Mouse (Mus musculus): ENCODE results near the gene Dmrt2. TPM values are rescaled to one million over a fixed set of nuclear protein-coding genes. Genes with fewer than 3 reads are reported as not detected.
A peak's percentile ranks its signal among the peaks of the same experiment; 100 is the strongest.

The Dmrt2 gene
- total RNA-seq (2015) (not detected in 2 replicates), total RNA-seq (2017) (not detected in 2 replicates)

DNA sequence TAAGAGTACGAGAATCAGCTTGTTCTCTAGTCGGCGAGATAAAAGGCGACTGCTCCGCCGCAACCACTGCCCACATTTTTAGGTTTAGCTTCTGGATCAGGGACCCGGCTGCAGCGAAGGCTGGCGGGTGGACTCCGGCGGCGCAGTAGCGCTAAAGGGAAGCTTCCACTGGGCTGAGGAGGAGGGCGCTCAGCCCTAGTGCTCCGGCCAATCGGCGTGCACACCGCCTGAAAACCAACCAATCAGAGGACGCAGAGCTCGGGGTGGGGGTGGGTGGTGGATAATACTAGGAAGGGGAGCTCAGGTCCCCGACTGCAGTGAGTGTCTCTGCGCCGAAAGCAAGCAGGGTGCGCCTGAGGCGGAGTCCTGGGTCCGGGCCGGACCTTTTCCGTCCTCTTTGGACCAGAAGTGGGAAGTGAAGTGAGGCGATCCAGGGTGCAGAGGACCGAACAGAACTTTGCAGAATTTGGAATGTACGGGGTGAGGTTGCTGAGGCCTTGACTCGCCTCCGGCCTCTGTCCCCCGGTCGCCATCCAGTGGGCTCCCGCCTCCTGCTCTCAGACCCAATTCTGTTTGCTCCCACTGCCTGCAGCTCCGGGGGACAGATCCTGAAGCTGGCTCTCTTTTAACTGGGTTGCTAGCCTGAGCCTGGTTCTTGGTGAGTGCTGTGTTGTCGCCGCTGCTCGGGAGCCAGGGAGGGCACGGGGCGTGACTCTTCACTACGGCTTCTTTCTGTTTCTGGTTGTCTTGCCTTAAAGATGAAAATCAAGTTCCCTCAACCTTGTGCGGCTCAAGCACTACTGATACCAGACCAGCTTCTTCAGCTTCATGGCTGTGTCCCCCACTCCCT lies at the start of gene Dmrt2:
TSS of gene Dmrt2 (plus strand) at position 311 of the 850 bp plus-strand sequence.
- peak; percentile 91 for ATAC-seq (replicated peaks; ENCODE audit: poor library complexity)

DNA sequence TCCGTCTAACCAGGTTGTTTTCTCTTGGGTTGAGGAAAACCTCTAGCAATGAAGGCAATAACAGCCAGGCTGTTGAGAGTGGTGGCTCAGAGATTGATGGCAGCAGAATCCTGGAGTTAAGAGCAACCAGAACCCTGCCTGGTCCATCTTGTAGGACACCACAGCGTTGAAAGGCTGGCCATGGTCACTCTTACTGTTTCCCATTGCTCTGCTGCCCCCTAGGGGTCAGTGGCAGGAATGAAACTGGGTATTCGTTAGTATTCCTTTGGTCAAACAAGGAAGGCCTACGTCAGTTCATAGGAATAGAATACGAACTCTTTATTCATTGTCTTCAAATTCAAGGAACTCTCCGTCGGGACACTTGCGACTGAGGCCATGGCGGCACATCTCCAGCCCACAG lies 43.7 kb upstream of the Dmrt2 start:
- peak; percentile 82 for ATAC-seq (replicated peaks; ENCODE audit: poor library complexity)

DNA sequence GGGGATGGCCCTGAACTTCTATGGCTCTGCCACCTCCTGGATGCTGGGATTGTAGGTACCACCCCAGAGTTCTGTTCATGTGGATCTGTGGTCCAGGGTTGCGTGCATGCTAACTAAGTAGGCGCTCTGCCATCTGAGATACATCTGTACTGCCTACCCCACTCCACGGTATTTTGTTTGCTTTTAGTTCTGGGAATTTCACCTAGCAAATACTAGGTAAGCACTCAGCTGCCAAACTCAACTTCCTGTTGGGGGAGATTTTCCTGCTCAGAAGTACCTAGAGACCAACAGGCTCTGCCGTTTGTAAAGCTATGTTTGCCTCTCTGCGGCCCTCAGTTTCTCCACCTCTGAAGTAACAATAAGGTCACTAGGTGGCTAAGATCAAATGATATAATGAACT lies 37.1 kb upstream of the Dmrt2 start:
- no peak for ATAC-seq (replicated peaks; ENCODE audit: poor library complexity)

DNA sequence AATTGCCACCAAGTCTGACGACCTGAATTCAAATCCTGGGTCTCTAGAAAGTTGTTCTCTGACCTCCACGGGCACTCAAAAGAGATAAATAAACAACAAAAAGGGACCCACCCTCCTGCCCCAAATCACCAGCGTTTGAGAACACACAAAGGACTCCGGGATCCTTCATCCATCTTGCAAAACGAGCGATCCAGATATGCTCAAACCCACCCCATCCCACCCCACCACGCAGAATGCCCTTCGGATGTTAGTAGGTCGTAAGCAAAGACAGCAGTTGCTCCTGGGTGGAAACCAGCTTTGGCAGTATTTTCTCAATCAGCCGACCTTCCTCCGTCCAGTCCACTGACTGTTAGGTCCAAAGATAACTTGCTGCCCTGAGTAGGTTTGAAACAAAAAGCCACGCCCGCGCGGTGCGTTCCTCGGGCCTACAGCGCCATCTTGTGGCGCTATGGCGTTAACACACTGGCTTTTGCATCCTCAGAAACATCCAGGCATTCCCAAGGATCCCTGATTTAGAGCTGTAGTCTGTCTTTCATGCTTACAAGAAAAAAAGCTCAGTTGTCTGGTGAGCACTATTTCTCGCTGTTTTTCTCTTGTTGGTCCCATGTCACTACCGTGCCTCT lies 36.5 kb upstream of the Dmrt2 start:
- peak; percentile 75 for ATAC-seq (replicated peaks; ENCODE audit: poor library complexity)

DNA sequence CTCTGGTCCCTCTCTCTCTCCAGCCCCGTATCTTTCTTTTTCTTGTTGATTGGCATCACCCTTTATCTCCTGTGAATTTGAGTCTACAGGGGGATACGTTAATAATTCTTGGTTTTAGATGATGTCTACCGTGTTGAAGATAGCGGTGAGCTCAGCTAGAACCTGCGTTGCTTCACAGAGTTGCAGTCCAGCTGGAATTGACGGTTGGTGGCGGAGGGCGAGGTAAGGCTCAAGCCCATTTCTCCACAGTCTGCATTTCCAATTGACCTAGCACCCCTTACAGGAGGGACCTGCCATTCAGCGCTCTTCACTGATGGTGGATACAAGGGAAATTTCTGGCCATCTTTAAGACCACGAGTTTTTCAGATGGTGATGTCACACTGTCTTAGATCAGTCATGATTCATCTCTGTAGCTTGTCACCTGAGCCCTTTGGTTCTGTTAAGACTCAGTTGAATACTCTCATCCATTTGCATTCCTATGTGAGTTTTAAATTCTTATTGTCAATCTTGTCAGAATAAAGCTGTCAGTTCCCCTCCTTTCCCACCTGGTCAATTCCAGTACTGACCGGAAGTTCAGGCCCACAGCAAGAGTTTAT lies 33.3 kb upstream of the Dmrt2 start:
- no peak for ATAC-seq (replicated peaks; ENCODE audit: poor library complexity)

DNA sequence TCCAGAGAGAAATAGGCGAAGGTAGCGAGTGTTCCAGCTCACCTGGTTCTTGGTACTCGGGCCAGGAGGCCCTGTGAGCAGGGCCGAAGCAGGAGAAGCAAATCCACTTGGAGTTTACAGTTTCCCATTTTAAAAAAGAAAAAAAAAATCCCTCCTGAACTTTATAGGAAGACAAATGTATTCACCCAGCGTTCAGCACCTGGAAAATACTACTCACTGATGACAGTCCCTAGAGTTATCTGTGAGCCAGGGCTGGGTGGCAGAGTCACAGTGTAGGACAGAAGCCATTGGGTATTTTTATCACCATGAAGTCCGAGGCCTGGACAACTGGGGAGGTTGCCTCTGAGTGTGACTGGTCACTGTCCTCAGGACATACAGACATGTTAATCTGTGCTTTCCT lies 30.4 kb upstream of the Dmrt2 start:
- no peak for ATAC-seq (replicated peaks; ENCODE audit: poor library complexity)

DNA sequence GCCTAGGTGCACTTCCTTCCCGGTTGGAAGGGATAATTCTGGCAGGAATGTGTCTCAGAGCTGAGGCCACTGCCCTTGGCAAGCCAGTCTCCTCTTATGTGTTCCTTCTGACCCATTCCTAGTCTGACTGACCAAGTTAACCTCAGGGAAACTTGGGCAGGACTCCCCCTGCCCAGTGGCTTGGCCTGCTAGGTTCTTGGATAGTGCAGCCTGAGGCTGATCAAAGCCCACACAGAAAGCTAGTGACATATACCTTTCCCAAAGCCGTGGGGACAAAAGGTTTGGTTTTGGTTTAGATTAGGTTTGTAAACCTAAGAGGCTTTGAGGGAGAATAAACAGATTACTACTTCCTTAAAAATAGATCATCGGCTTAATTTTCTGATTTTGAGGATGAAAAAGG lies 25.1 kb upstream of the Dmrt2 start:
- no peak for ATAC-seq (replicated peaks; ENCODE audit: poor library complexity)

DNA sequence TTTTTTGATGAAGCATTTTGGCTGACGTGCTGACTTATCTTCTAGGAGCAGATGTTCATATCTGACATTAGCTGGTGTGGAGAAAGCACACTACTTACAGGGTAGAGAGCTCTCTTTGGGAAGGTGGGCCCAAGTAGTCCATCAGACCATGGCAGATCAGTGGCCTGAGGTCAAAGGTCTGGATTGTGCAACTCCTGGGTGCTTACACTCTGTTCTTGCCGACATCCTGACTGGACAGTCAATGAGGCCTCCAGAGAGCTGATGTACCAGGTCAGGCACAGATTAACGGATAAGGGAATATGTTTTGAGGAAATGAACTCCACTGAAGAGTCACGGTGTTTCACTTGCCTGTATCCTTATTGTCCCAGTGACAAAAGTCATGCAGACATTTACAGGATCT lies 23.5 kb upstream of the Dmrt2 start:
- ATAC-seq (replicated peaks; ENCODE audit: poor library complexity) = no peak

DNA sequence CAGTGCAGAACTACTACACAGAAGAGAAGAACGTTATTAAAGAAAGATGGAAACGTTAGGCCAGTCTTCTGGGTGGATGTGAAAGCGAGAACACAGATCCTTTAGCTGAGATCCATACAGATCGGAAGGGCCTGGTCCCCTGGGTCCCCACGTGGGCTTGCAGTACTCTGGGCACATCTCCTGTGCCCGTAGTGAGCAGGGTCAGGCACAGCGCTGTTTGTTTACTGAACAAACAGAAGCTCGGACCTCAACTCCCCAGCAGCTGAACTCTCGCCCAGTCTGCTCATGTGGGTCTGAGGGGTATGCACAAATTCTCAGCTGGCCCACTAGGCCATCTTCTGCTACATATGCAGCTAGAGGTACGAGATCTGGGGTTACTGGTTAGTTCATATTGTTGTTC lies 21.7 kb upstream of the Dmrt2 start:
- no peak for ATAC-seq (replicated peaks; ENCODE audit: poor library complexity)

DNA sequence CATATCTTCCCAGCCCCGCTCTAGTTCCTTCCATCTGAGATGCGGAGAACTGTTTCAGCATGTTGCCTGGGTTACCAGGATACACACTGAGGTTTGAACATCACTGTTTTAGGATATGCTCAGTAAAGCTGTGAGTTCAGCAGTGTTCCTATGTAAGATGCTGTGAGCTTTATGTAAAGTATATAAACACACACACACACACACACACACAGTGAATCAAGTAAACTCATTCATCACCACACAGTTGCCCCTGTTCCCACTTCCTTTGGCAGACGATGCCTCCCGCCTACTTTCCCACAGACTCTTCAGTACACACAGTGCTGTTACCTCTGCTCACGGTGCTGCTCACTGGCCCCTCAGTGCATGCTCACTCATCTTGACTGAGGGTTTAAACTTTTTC lies 19.7 kb upstream of the Dmrt2 start:
- ATAC-seq (replicated peaks; ENCODE audit: poor library complexity) = no peak

DNA sequence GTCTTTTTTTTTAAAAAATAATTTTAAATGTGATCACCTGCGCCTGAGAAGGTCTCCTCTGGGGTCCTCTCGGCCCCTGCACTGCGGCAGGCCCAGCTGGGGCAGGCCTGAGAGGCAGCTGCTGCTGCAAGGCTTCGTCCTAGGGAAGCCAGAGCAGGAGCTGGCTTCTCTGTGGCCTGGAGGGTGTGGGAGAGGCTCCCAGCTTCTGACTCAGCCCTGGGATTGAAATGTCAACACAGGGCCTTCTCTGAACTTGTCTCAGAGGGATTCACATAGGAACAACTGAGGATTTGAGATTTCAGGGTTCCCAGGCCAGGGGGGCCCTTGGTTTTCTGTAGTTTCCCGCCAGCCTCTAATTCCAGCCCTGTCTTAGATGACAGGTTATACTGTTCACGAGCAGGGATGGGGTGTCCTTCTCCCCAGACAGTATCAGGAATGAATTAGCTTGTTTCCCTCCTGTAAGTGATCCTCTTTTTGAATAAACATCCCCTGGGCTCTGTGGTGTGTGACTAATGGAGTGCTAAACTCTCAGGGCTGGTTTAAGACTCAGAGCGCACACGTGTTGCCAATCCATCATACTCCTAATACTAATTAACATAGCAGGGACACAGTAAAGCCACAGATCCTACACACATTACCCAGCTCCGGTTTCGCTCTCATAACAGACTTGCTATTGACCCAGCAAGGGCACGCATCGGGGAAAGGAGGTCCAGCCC lies 18.0 kb upstream of the Dmrt2 start:
- ATAC-seq (replicated peaks; ENCODE audit: poor library complexity) = no peak

DNA sequence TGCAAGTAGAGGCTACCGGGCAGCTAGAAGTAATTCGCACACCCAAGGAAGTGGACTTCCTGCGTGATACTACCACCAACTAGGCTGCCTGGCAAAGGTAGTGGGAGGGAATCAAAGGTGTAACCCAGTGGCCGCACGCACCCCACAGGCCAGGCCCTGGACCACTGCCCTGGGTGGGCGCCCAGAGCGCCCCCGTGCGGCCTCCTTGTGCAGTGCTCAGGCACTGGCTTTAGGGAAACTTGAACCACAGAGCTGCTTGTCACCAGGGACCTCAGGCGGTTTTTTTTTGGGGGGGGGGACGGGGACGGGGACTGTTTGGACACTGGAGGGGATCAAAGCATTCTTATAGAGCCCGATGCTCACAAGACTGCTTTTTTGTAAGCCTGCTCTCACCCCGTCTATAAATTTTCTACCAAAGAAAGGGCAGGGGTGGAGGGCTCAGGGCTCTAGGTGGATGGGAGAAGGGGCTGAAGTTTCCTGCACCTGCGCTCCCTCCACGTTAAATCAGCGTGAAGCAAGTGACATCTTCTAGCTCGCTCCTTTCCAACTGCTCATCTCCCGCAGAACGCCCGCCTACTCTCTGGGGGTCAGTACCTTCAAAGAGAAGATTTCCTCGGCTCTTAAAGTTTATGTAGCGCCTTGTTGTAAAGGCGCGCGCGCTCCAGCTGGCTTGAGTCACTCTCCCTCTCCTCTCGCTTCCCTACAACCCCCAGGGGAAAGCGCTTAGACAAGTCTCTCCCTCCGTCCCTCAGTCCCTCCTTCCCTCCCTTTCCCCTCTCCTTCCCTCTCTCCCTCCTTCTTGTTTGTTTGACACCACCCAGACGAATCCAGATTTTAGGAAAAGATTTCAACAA lies 6.5 kb upstream of the Dmrt2 start:
- no peak for ATAC-seq (replicated peaks; ENCODE audit: poor library complexity)

DNA sequence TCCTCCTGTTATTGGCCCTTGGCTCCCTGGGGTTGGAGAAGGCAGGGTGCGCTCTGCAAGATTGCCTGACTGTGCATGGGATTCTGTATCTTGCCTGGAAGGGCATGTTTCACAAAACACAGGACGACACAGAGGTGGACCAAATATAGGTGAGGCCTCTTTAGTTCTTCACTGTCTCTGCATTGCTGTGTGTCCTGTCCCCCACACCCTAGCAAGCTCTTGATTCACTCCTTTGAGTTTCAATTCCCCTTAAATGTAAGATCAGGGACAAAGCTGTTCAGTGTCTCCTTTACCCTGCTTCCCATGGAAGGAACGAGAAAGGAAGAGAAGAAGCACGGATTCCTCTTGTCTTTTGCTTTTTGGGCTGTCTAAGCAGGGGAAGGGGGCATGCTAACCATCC lies 4.4 kb upstream of the Dmrt2 start:
- no peak for ATAC-seq (replicated peaks; ENCODE audit: poor library complexity)

DNA sequence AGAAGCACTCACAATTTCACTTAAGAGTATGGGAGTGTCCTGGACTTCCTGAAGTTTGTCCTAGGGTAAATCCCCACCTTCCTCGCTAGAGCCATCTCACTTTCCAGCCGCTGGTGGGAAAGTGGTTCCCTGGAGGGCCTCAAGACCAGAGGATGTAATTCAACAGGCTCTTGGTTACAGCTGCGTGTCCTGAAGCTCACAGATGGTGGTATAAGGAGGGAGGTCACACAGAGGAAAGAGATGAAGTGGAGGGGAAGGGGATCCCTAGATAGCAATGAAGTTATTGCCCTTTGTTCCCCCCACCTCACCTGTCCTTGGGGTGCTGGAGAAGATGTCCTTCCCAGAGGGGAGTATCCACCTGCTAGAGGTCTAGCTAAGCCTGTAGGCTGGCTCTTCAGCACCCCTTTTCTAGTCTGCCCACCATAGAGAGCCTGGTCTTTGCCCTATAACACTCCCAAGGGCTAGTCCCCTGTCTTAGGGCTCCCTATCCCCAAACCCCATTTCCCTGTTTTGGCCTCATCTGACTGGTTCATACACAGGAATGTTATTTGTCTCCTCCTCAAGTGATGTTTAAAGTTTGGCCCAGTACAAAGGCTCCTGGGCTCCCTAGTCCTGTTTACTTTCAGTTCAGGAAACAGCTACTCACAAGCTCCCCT lies 2.5 kb upstream of the Dmrt2 start:
- no peak for ATAC-seq (replicated peaks; ENCODE audit: poor library complexity)

DNA sequence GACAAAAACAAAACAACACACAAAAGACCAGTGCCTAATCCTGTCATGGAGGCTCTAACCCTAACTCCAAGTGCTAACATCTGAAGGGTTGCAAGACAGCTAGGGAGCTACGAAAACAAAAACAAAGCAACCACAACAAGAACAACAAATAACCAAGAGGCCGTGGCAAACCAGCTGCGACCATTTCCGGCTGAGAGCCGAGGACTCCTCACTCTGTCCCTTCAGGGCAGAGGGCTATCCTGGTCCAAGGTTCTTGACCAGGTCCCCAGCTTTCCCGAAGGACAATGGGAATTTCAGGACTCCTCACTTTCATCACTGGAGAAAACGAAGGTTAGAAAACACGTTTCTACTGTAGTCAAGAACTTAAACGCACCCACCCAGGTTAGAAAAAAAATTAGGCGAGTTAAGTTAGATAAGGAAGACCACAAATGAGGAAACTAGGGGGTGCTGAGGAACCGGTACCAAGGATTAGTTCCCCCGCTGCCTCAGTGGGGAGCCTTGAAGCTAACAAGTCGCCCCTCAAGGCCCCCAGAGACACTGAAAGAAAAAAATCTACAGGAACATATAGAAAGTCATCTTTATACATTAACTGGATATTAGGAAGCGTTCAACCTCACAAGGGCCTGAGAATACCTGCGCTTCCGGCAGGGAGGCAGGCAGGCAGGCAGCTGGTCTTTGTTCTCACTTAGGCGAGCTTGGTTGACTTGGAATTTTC lies 1.5 kb upstream of the Dmrt2 start:
- ATAC-seq (replicated peaks; ENCODE audit: poor library complexity) = no peak

DNA sequence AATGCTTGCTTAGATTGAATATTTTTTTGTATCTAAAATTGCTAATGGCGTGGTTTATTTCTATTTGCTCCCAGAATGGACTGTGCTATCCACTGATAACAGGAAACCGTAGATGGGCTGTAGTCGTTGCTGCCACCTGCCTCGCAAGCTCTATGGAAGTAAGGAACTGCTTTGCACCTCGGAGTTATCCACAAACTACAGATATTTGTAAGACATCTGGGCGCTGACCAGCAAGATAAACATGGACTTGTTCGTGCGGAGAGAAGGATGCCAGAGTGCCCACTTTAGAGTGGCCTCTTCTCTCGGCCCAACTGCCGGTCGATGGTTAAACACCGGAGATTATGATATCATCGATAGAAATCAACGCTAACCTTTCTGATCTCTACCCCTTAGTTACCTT lies 530 bp upstream of the Dmrt2 start:
- ATAC-seq (replicated peaks; ENCODE audit: poor library complexity) = no peak

DNA sequence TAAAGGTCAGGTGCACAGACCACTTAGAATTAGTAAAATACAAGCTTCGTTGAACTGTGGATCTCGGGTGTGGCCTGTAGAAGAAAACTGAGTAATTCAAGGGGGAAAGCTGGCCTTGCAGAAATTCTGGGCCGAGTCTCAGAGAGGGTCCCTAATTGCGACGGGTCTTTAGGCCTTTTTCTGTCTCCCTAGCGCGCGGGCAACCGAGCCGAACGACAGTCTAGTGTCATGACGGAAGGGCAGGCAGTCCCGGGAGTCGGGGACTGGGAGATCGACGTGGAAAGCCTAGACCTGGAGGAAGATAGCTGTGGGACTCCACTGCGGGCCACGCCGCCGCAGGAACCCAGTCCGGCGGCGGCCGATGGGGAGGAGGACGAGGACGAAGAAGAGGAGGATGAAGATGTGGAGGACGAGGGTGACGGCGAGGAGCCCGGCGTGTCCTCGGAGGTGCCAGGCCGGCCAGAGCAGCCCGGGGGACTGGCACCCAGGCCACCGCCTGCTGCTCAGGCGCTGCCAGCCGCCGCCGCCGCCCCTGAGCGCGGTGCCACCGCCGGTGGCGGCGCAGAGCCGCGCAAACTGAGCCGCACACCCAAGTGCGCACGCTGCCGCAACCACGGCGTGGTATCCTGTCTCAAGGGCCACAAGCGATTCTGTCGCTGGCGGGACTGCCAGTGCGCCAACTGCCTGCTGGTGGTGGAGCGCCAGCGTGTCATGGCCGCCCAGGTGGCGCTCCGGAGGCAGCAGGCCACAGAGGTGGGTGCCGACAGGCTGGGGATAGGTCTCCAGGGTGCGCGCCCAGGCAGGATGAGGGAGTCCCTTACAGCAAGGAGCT lies 1.2 kb downstream of the Dmrt2 start:
- no peak for ATAC-seq (replicated peaks; ENCODE audit: poor library complexity)

DNA sequence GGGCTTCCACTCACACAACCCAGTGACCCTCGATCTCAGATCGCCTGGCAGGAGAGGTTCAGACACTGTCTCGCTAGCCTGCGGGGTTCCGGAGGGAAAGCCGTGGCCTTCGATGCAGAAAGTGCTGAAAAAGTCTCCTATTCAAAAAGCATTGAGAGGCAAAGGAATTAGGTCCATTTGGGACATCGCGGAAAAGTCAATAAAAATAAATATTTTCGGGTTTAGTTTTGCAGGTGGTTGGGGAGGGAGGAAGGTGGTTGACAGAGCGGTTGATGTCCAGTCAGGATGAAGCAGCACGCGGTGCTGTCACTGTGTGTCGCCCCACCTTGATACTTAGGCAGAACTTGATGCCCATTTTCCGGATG lies 1.8 kb downstream of the Dmrt2 start:
- ATAC-seq (replicated peaks; ENCODE audit: poor library complexity) = no peak

DNA sequence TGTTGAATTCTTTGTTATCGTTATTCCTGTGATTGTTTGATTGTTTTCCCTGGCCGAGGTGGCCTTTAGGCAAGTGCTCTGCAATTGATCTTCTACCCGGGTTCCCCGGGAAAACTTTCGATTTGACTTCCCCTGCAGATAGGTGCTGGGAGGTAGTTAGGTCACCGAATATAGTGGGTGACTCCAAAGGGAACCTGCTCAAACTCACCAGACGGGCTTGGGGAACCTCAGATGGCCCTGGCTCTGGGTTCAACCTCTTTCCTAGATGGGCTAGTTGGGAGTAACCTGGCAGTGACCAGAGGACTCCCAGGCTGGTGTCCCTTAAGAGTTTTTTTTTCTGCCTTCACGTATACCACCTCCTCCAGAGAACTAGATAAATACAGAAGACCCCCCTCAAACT lies 2.5 kb downstream of the Dmrt2 start:
- no peak for ATAC-seq (replicated peaks; ENCODE audit: poor library complexity)

All from megakaryocyte progenitor cell, adult 5-6 weeks (primary cell).